Mouse (Mus musculus) layer of hippocampus, postnatal 14 days (tissue): ENCODE data around the gene Pcp4l1. TPM values are rescaled to one million over a fixed set of nuclear protein-coding genes. Genes with fewer than 3 reads are reported as not detected.
"Not testable (repeated sequence)": the region's sequence is repeated elsewhere in the genome, so short reads cannot be mapped to it uniquely, and the experiment has no call there.

Experiments used
- DNase-seq, 2 experiments: peaks; one replicate each; pipeline ENCODE4 v3.0.0; 2021 to 2022; ENCODE audit warnings: low spot score in 2 of 2, mixed read lengths in 1 of 2
- total RNA-seq, 2 experiments: library from RNA; stranded (reverse); gene quantifications; 2 replicates each; pipeline ENCODE4 v1.2.3; 2021

Gene Pcp4l1
- total RNA-seq, 2 experiments from 2014 or later, result 43.1 to 44.4 TPM

GRCm38 (mm10) chr1:171149974-171150760 lies 45.9 kb downstream of the Pcp4l1 start, which contains the start of the genes Sdhc and Mpz:
Gene Sdhc (minus strand): TSS chr1:171150603.
Gene Mpz (plus strand): TSS chr1:171150711.
- DNase-seq, result peak; percentile 91 to 96

GRCm38 (mm10) chr1:171142981-171143380 lies 53.1 kb downstream of the Pcp4l1 start:
- DNase-seq, result not testable (repeated sequence)

- DNase-seq, result not testable (repeated sequence)
Measured at GRCm38 (mm10) chr1:171137486-171138155, 58.4 kb downstream of the Pcp4l1 start.

GRCm38 (mm10) chr1:171135600-171135999 lies 60.5 kb downstream of the Pcp4l1 start:
- DNase-seq, result no peak

GRCm38 (mm10) chr1:171130971-171131370 lies 65.1 kb downstream of the Pcp4l1 start:
- DNase-seq, result no peak

GRCm38 (mm10) chr1:171129251-171129650 lies 66.8 kb downstream of the Pcp4l1 start:
- DNase-seq, result peak; percentile 12 to 51

GRCm38 (mm10) chr1:171124398-171124797 lies 71.7 kb downstream of the Pcp4l1 start:
- DNase-seq, result no peak

Other genes starting within 250 kb of the Pcp4l1 start
- gene Fcgr2b, start 219.7 kb downstream of the Pcp4l1 start, total RNA-seq, result 1 to 10 TPM; 3.6 to 3.8 TPM
- gene Fcgr4, start 177.3 kb downstream of the Pcp4l1 start, total RNA-seq, result not detected
- 10 to 100 TPM; 10.2 to 11.6 TPM for gene Fcgr3, start 131.3 kb downstream of the Pcp4l1 start, total RNA-seq
- 1 to 10 TPM; 1.8 to 3.9 TPM for gene Cfap126, start 82.3 kb downstream of the Pcp4l1 start, total RNA-seq
- 100 to 1,000 TPM; 196 to 214 TPM for gene Sdhc, start 45.7 kb downstream of the Pcp4l1 start, total RNA-seq
- not detected for gene Mpz, start 45.6 kb downstream of the Pcp4l1 start, total RNA-seq
- gene Nr1i3, start 17.7 kb upstream of the Pcp4l1 start, total RNA-seq, result under 1 TPM in 1 of 2 experiments, not detected in 1; 0.12 TPM
- gene Tomm40l, start 26.2 kb upstream of the Pcp4l1 start, total RNA-seq, result 10 to 100 TPM; 66.3 to 75.2 TPM
- gene Apoa2, start 28.8 kb upstream of the Pcp4l1 start, total RNA-seq, result 1 to 10 TPM; 1.3 to 3.2 TPM
- 10 to 100 TPM; 14.4 to 14.6 TPM for gene Fcer1g, start 38.1 kb upstream of the Pcp4l1 start, total RNA-seq
- gene Adamts4, start 54.2 kb upstream of the Pcp4l1 start, total RNA-seq, result 10 to 100 TPM; 31.5 to 34.6 TPM
- gene Ndufs2, start 55.1 kb upstream of the Pcp4l1 start, total RNA-seq, result 100 to 1,000 TPM; 274 to 282 TPM
- gene B4galt3, start 74.1 kb upstream of the Pcp4l1 start, total RNA-seq, result 10 to 100 TPM; 54.8 to 62.8 TPM
- gene Ppox, start 84.9 kb upstream of the Pcp4l1 start, total RNA-seq, result 10 to 100 TPM; 24.2 to 25.2 TPM
- gene Usp21, start 91.7 kb upstream of the Pcp4l1 start, total RNA-seq, result 10 to 100 TPM; 49.2 to 53.6 TPM
- gene Ufc1, start 98.8 kb upstream of the Pcp4l1 start, total RNA-seq, result 100 to 1,000 TPM; 112 TPM
- 10 to 100 TPM; 32.4 to 32.7 TPM for gene Dedd, start 132.9 kb upstream of the Pcp4l1 start, total RNA-seq
- gene Nit1, start 149.4 kb upstream of the Pcp4l1 start, total RNA-seq, result 10 to 100 TPM; 40.5 to 41.4 TPM
- 100 to 1,000 TPM; 123 to 135 TPM for gene Pfdn2, start 149.4 kb upstream of the Pcp4l1 start, total RNA-seq
- 1 to 10 TPM; 6.8 to 7.4 TPM for gene Klhdc9, start 164.5 kb upstream of the Pcp4l1 start, total RNA-seq
- 1 to 10 TPM; 2.1 to 3.1 TPM for gene Nectin4, start 173.8 kb upstream of the Pcp4l1 start, total RNA-seq
- 1 to 10 TPM; 2.1 to 2.4 TPM for gene Arhgap30, start 192.7 kb upstream of the Pcp4l1 start, total RNA-seq
- gene Usf1, start 215.0 kb upstream of the Pcp4l1 start, total RNA-seq, result 100 to 1,000 TPM; 129 to 135 TPM
- 1 to 10 TPM; 2.6 to 2.9 TPM for gene Tstd1, start 222.6 kb upstream of the Pcp4l1 start, total RNA-seq
- 1 to 10 TPM; 6.9 to 7.7 TPM for gene F11r, start 241.3 kb upstream of the Pcp4l1 start, total RNA-seq